Mouse (Mus musculus) limb, embryonic 13.5 days (tissue): ENCODE results near the gene Dnaja4. TPM values are rescaled to one million over a fixed set of nuclear protein-coding genes. Genes with fewer than 3 reads are reported as not detected.

Experiments
- ATAC-seq: fragments of 200-750 bp; cut with Nextera tagmentation; 2 replicates; pipeline ENCODE4 v1.8.0; 2017; ENCODE audit warnings: low read depth, moderate number of reproducible peaks, moderate TSS enrichment; ENCODE audit not compliant: low FRiP score
- H3K27ac ChIP-seq: fragments of 300-500 bp; sonication (generic); 2 replicates; pipeline ENCODE4 v1.5.1; 2015; ENCODE audit warnings: inconsistent platforms, mild to moderate bottlenecking, moderate library complexity
- H3K27me3 ChIP-seq: fragments of 300-500 bp; sonication (generic); 2 replicates; pipeline ENCODE4 v1.6.1; 2015; ENCODE audit warnings: mild to moderate bottlenecking, inconsistent platforms
- H3K36me3 ChIP-seq: fragments of 300-500 bp; sonication (generic); 2 replicates; pipeline ENCODE4 v1.6.1; 2015; ENCODE audit warnings: inconsistent platforms, mild to moderate bottlenecking, moderate library complexity
- H3K4me1 ChIP-seq: fragments of 300-500 bp; sonication (generic); 2 replicates; pipeline ENCODE4 v1.6.1; 2015; ENCODE audit warnings: inconsistent platforms
- H3K4me2 ChIP-seq: fragments of 300-500 bp; sonication (generic); replicated peaks from 2 replicates; pipeline ENCODE4 v1.6.1; 2015; ENCODE audit warnings: inconsistent platforms, mild to moderate bottlenecking, moderate library complexity
- H3K4me3 ChIP-seq: fragments of 300-500 bp; sonication (generic); 2 replicates; pipeline ENCODE4 v1.5.1; 2015; ENCODE audit warnings: moderate library complexity, mild to moderate bottlenecking, inconsistent platforms
- H3K9ac ChIP-seq: fragments of 300-500 bp; sonication (generic); 2 replicates; pipeline ENCODE4 v1.6.1; 2015; ENCODE audit warnings: mild to moderate bottlenecking, inconsistent platforms
- H3K9me3 ChIP-seq: fragments of 300-500 bp; sonication (generic); 2 replicates; pipeline ENCODE4 v1.6.1; 2016; ENCODE audit warnings: inconsistent platforms
- WGBS: fragments of 180-500 bp; shearing (Covaris S2); methylation state at CpG from one replicate; pipeline ENCODE4 v1.1.7; 2015; 5-methylcytosine and 5-hydroxymethylcytosine counted together
- polyA plus RNA-seq: library from polyadenylated mRNA; unstranded; fragments of >200 nt; fragmentation: Nextera tagmentation; extraction: Ambion mirVana; gene quantifications from 2 replicates; pipeline ENCODE4 v1.2.1, GENCODE M21; 2015

The Dnaja4 gene
- polyA plus RNA-seq, 1 experiment from 2014 or later: 11.5 TPM

DNA sequence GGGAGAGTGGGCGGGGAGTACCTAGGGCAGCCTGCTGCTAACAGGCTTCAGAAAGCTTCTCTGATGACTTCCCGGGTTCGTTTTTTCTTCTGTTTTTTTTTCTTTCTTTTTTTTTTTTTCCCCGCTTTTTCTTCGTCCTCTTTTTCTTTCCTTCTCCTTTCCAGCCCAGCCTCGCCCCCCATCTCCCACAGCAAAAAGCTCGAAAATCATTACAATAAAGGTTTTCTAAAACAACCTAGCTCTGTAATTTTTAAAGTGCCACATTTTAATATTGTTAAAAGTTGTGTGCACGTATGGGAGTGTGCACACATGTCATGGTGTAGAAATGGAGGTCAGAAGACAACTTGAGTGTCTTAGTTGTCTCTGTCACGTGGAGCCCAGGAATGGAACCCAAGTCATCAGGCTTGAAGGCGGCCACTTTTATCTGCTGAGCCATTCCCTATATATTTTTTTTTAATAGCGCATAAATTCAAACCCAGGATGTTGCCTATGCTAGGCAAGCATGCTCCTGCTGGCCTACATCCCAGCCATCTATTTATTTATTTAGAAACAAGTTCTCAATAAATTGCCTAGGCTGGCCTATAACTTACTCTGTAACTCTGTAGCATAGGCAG is 36.1 kb downstream of the Dnaja4 start:
- Histone ChIP-seq H3K27ac (no peak overlapping the region), H3K27me3 (no peaks in the 10 kb centered on the region), H3K4me1 (peaks cover 11% of the 10 kb centered on the region), H3K9ac (peak overlapping the region; percentile 45; the same call in 1 of the 2 replicates), H3K4me3 (peak overlapping the region; percentile 74), H3K36me3 (peaks cover 7% of the 10 kb centered on the region), H3K4me2 (peak overlapping the region; percentile 85), H3K9me3 (no peaks in the 10 kb centered on the region)
- WGBS: 18% methylated on average over 11 of the region's 11 CpGs
- ATAC-seq: no peak

DNA sequence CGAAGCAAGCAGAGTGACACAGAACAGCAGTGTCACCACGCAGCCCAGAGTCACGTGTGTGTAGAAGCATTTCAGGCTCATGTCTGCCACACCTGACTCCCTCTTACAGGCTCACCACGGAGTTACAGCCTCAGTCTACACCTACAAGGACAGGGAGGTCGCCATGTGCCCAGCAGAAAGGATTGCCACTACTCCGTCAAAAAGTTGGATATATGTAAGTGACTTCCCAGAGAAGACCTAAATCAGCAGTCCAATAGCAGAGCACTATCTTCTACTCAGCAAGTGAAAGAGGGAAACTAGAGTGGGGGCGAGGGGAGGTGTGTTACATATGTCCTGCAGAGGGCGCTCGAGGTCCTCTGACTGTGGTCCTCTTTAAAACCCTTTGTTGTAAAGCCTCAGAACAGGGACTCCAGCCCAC is 37.6 kb downstream of the Dnaja4 start:
- Histone ChIP-seq H3K27me3 (no peaks in the 10 kb centered on the region), H3K4me2 (peak overlapping the region; percentile 14; the same call in 1 of the 2 replicates), H3K9ac (no peak overlapping the region), H3K4me3 (no peak overlapping the region), H3K9me3 (no peaks in the 10 kb centered on the region), H3K36me3 (no peaks in the 10 kb centered on the region), H3K27ac (no peak overlapping the region), H3K4me1 (peaks cover 11% of the 10 kb centered on the region)
- ATAC-seq: no peak
- 20% methylated on average over 9 of the region's 9 CpGs for WGBS

DNA sequence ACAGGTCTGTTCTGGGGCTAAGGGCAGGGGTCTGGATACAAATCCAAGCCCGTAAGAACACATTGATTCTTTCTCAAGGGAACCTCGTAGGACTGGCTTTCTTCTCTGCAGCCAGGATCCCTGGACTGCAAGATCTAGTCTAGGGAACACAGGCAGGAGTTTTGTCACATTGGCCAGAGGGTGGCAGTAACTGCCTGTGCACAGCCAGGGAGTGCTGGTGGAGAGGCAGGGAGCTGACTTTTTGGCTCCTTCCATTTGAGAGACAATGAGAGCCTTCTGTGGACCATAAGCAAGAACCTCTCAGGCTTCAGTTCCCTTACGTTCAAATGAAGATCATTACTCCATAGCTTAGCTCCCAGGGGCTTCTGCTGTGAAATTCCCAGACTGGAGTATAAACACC is 39.7 kb downstream of the Dnaja4 start:
- Histone ChIP-seq H3K27me3 (no peaks in the 10 kb centered on the region), H3K9ac (no peak overlapping the region), H3K36me3 (no peaks in the 10 kb centered on the region), H3K4me3 (no peak overlapping the region), H3K4me1 (peaks cover 5% of the 10 kb centered on the region), H3K4me2 (no peak overlapping the region), H3K9me3 (no peaks in the 10 kb centered on the region), H3K27ac (no peak overlapping the region)
- peak; percentile 42; the same call in 1 of the 2 replicates for ATAC-seq
- WGBS: 18% methylated on average over 3 of the region's 3 CpGs

DNA sequence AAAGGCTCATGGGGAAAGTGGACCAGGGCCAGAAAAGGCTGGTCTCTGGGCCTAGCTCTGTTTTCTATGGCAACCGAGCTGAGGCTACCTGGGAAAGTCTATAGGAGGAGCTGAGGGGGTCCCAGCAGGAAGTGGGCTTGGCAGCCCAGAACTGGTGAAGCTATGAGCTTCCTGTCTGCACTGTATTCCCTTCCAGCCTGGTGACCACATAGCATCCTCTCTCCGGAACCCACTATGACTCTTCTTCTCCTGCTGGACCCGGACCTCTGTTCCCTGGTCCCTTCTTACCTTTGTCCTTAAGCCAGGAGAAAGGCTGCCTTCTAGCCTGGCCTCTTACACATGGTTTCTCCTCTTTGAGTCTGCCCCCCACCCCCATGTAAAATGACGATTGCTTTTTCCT is 45.2 kb downstream of the Dnaja4 start:
- Histone ChIP-seq H3K4me1 (peaks cover 6% of the 10 kb centered on the region; the same call in 1 of the 2 replicates), H3K4me3 (no peak overlapping the region), H3K36me3 (no peaks in the 10 kb centered on the region), H3K27me3 (no peaks in the 10 kb centered on the region), H3K9me3 (no peaks in the 10 kb centered on the region), H3K27ac (no peak overlapping the region), H3K9ac (no peak overlapping the region), H3K4me2 (no peak overlapping the region)
- no peak for ATAC-seq
- WGBS: 76% methylated on average over 4 of the region's 4 CpGs

DNA sequence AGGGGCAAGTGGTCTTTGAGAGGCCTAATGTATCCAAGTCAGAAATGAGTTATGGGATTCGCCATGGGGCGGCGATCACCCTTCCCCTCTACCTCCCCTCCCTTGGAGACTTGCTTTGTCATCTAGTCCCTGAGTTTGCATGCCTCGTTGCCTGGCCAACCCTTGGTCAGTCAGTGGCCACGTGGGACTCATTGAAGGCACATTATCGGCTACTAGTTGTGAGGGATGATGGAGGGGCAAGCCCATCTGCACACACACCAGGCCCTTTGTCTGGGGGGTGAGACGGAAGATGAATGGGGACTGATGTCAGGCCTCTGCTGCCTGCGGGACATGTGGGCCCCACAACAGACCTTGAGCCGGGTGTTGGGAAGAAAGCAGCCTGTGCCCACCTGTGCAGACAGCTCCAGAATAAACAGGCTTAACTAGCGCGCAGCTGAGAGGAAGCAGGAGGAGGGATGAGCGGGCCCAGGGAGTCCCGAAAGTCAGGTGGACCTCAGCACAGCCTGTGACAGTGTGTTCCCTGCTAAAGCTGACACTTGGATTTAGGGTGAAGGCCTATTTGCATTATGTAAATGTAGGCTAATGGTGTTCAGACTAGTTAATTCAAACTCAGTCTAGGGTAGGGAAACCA is 47.2 kb downstream of the Dnaja4 start:
- no peak overlapping the region for H3K27ac ChIP-seq
- WGBS: 55% methylated on average over 13 of the region's 13 CpGs
- ATAC-seq: peak; percentile 24; the same call in 1 of the 2 replicates
- no peaks in the 10 kb centered on the region for H3K9me3 ChIP-seq
- H3K4me3 ChIP-seq: no peak overlapping the region
- H3K27me3 ChIP-seq: no peaks in the 10 kb centered on the region
- H3K4me1 ChIP-seq: peaks cover 6% of the 10 kb centered on the region; the same call in 1 of the 2 replicates
- no peak overlapping the region for H3K4me2 ChIP-seq
- no peaks in the 10 kb centered on the region for H3K36me3 ChIP-seq
- no peak overlapping the region for H3K9ac ChIP-seq

- no peak overlapping the region for H3K27ac ChIP-seq
- H3K4me1 ChIP-seq: 0 out of 2 replicates have a peak, but pooled peaks cover 6% of the 10 kb centered on the region
- H3K9me3 ChIP-seq: no peaks in the 10 kb centered on the region
- no peak overlapping the region for H3K4me3 ChIP-seq
- no peak overlapping the region for H3K4me2 ChIP-seq
- 0 out of 2 replicates have a peak overlapping the region, but pooled peaks have one; percentile 8 for H3K9ac ChIP-seq
- no peak for ATAC-seq
- H3K27me3 ChIP-seq: peaks cover 22% of the 10 kb centered on the region
- WGBS: 88% methylated on average over 7 of the region's 7 CpGs
- H3K36me3 ChIP-seq: no peaks in the 10 kb centered on the region
Measured at GRCm38 (mm10) chr9:54750215-54750981, 51.7 kb downstream of the Dnaja4 start.

GRCm38 (mm10) chr9:54751684-54752083 is 53.0 kb downstream of the Dnaja4 start:
- whole genome bisulfite sequencing: 72% methylated on average over 2 of the region's 2 CpGs
- ATAC-seq: no peak
- H3K9ac ChIP-seq: no peak overlapping the region
- H3K27ac ChIP-seq: no peak overlapping the region
- H3K4me2 ChIP-seq: no peak overlapping the region
- H3K27me3 ChIP-seq: peaks cover 22% of the 10 kb centered on the region
- no peak overlapping the region for H3K4me3 ChIP-seq
- H3K4me1 ChIP-seq: no peaks in the 10 kb centered on the region
- H3K36me3 ChIP-seq: no peaks in the 10 kb centered on the region
- no peaks in the 10 kb centered on the region for H3K9me3 ChIP-seq

DNA sequence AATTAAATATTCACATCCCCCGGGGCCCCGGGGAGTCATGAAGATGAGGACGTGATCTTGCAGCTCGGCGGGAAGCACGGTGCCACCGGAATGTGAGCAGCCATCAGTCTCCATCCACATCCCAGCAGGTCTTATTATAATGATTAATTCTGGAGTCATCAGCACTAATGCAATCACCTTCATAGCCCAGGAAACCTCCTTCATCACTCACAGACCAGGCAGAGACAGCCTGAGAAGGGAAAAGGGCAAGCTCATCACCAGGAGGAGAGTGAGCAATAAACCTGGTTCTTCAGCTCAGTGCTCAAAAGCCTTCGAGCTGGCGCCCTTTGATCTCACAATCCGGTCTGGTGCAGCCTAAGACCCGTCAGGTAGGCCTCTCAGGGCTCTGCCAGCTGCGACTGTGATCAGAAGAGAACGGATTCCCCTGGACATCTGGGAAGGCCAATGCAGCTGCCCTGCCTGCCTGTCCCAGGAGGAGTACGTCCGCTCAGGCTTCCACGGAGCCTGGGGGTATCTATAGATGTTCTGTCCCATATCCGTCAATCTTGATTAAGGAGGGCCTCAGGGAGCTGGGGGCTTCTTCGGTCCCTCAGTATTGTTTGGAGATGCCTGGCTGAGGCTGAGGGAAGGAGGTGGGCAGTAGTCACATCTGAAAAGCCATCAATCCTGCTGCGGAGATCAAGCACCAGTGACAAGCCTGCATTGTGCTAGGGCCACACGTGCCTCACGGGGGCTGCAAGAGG is 53.7 kb downstream of the Dnaja4 start:
- no peak overlapping the region for H3K4me2 ChIP-seq
- H3K9ac ChIP-seq: peak overlapping the region; percentile 43; the same call in 1 of the 2 replicates
- H3K27ac ChIP-seq: no peak overlapping the region
- peaks cover 22% of the 10 kb centered on the region for H3K27me3 ChIP-seq
- H3K4me3 ChIP-seq: no peak overlapping the region
- WGBS: 14% methylated on average over 21 of the region's 21 CpGs
- H3K4me1 ChIP-seq: no peaks in the 10 kb centered on the region
- H3K36me3 ChIP-seq: no peaks in the 10 kb centered on the region
- no peaks in the 10 kb centered on the region for H3K9me3 ChIP-seq
- no peak for ATAC-seq

DNA sequence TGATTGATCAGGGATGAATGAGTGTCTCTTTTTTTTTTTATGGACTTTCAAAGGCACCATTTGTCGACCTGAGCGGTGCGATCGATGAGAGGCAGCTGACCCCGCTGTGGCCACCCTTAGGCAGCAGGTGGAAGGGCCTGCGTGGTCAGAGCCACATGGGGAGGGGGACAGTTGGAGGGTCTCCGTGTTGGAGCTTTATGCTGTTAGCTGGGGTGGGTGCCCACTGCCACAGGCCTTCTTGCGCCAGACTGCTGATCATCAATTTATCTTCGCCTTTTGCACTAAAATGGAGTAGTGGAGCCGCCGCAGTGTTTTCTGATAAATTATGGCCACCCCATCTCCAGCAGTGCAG is 54.2 kb downstream of the Dnaja4 start:
- ATAC-seq: no peak
- peaks cover 22% of the 10 kb centered on the region for H3K27me3 ChIP-seq
- no peaks in the 10 kb centered on the region for H3K9me3 ChIP-seq
- no peaks in the 10 kb centered on the region for H3K4me1 ChIP-seq
- no peak overlapping the region for H3K27ac ChIP-seq
- no peaks in the 10 kb centered on the region for H3K36me3 ChIP-seq
- no peak overlapping the region for H3K9ac ChIP-seq
- 42% methylated on average over 11 of the region's 11 CpGs for WGBS
- no peak overlapping the region for H3K4me2 ChIP-seq
- no peak overlapping the region for H3K4me3 ChIP-seq

- Histone ChIP-seq H3K27me3 (peaks cover 17% of the 10 kb centered on the region), H3K4me2 (no peak overlapping the region), H3K9me3 (no peaks in the 10 kb centered on the region), H3K36me3 (no peaks in the 10 kb centered on the region), H3K4me3 (no peak overlapping the region), H3K4me1 (peaks cover 11% of the 10 kb centered on the region), H3K9ac (no peak overlapping the region), H3K27ac (no peak overlapping the region)
- no peak for ATAC-seq
- 34% methylated on average over 6 of the region's 6 CpGs for WGBS
Measured at GRCm38 (mm10) chr9:54759592-54759991, 60.9 kb downstream of the Dnaja4 start.

GRCm38 (mm10) chr9:54764091-54764490 is 65.4 kb downstream of the Dnaja4 start:
- Histone ChIP-seq H3K4me3 (peak overlapping the region; percentile 59), H3K27me3 (peaks cover 42% of the 10 kb centered on the region), H3K27ac (no peak overlapping the region), H3K9ac (no peak overlapping the region; the same call in 1 of the 2 replicates), H3K4me1 (peaks cover 33% of the 10 kb centered on the region), H3K4me2 (peak overlapping the region; percentile 94), H3K9me3 (no peaks in the 10 kb centered on the region), H3K36me3 (no peaks in the 10 kb centered on the region)
- WGBS: 22% methylated on average over 12 of the region's 12 CpGs
- no peak for ATAC-seq
